Mouse (Mus musculus) testis, adult 2 months (tissue): ENCODE measurements around the gene Gpx3.

ENCODE experiments used
- CTCF ChIP-seq: fragments of 200-500 bp; IDR thresholded peaks from 2 replicates; pipeline ENCODE4 v1.5.1; 2012; ENCODE audit warnings: low read depth, mild to moderate bottlenecking, inconsistent platforms, low read length, moderate library complexity; ENCODE audit not compliant: control insufficient read depth, insufficient read depth, insufficient replicate concordance
- POLR2A ChIP-seq: fragments of 200-500 bp; IDR thresholded peaks from 2 replicates; pipeline ENCODE4 v1.6.1; 2012; ENCODE audit warnings: low read depth, mild to moderate bottlenecking, inconsistent platforms, low read length, moderate library complexity; ENCODE audit not compliant: control insufficient read depth

DNA sequence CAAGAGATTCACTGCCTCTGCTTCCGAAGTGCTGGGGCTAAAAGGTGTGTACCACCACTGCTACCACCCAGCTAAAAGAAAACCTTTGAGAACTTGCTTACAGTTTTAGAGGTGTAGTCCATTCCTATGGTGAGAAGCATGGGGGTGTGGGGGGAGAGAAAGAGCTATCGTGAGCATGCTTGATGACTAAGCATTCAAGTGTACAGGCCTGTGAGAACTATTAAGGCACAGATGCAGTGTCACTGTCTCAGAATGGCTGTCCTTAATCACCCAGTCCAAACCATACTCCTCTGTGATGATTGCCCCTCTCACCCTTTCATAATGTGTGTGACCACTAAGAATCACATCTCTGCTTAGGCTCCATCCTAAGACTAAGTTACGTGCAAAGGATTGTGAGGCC is 32.9 kb upstream of the Gpx3 start:
- no peak for TF ChIP-seq POLR2A
- TF ChIP-seq CTCF: no peak
